Mouse (Mus musculus): ENCODE results near the gene Prkn. TPM values are rescaled to one million over a fixed set of nuclear protein-coding genes. Genes with fewer than 3 reads are reported as not detected.

Gene Prkn
- 10 to 100 TPM in 1 of 2 experiments, 1 to 10 TPM in 1; 7.0 to 10.9 TPM for total RNA-seq (2021)
- long read RNA-seq, experiment 1, partial matches to known transcripts: 2 of 3 reads
- long read RNA-seq, experiment 1, other reads (novel, unspliced or antisense): 1 of 3 reads
- long read RNA-seq, experiment 2, partial matches to known transcripts: 0 of 1 reads
- long read RNA-seq, experiment 2, other reads (novel, unspliced or antisense): 1 of 1 reads

- intact Hi-C loops (cut with DNase I): no loop called here
- DNase-seq: peak; percentile 98
These were observed at the start of gene Prkn, which contains the start of gene Pacrg for GRCm38 (mm10) chr17:10840148-10840707. Gene Prkn, plus strand, starts transcription at chr17:10840384. Gene Pacrg, minus strand, starts transcription at chr17:10840311.

GRCm38 (mm10) chr17:10791661-10792060, 48.5 kb upstream of the Prkn start:
- intact Hi-C loops (cut with DNase I): no loop called here
- no peak for DNase-seq

- DNase-seq: no peak
- intact Hi-C loops (cut with DNase I): no loop called here
These were observed 33.5 kb upstream of the Prkn start for GRCm38 (mm10) chr17:10806692-10807091.

- intact Hi-C loops (cut with DNase I): no loop called here
- DNase-seq: no peak
These were observed 32.8 kb upstream of the Prkn start for GRCm38 (mm10) chr17:10807261-10807998.

GRCm38 (mm10) chr17:10808571-10808970, 31.6 kb upstream of the Prkn start:
- no peak for DNase-seq
- intact Hi-C loops (cut with DNase I): no loop called here

- intact Hi-C loops (cut with DNase I): no loop called here
- no peak for DNase-seq
These were observed 21.2 kb upstream of the Prkn start for GRCm38 (mm10) chr17:10818971-10819370.

GRCm38 (mm10) chr17:10840731-10841201, 582 bp downstream of the Prkn start:
- intact Hi-C loops (cut with DNase I): no loop called here
- peak; percentile 31 to 51 for DNase-seq

- intact Hi-C loops (cut with DNase I): no loop called here
- DNase-seq: peak; percentile 14 to 30
These were observed 14.0 kb downstream of the Prkn start for GRCm38 (mm10) chr17:10854207-10854606.

- intact Hi-C loops (cut with DNase I): no loop called here
- no peak for DNase-seq
These were observed 34.3 kb downstream of the Prkn start for GRCm38 (mm10) chr17:10874208-10875187.

- DNase-seq: no peak
- intact Hi-C loops (cut with DNase I): no loop called here
These were observed 38.8 kb downstream of the Prkn start for GRCm38 (mm10) chr17:10878986-10879385.

GRCm38 (mm10) chr17:10882260-10882659, 42.1 kb downstream of the Prkn start:
- intact Hi-C loops (cut with DNase I): no loop called here
- DNase-seq: no peak

GRCm38 (mm10) chr17:10887924-10888323, 47.7 kb downstream of the Prkn start:
- DNase-seq: peak; percentile 3 to 16
- intact Hi-C loops (cut with DNase I): no loop called here

- intact Hi-C loops (cut with DNase I): no loop called here
- DNase-seq: no peak
These were observed 61.6 kb downstream of the Prkn start for GRCm38 (mm10) chr17:10901686-10902228.

- DNase-seq: no peak
- intact Hi-C loops (cut with DNase I): no loop called here
These were observed 96.5 kb downstream of the Prkn start for GRCm38 (mm10) chr17:10936698-10937097.

GRCm38 (mm10) chr17:10937844-10938243, 97.7 kb downstream of the Prkn start:
- no peak for DNase-seq
- intact Hi-C loops (cut with DNase I): no loop called here

- DNase-seq: no peak
- intact Hi-C loops (cut with DNase I): no loop called here
These were observed 98.6 kb downstream of the Prkn start for GRCm38 (mm10) chr17:10938755-10939154.

GRCm38 (mm10) chr17:10946552-10946951, 106.4 kb downstream of the Prkn start:
- intact Hi-C loops (cut with DNase I): no loop called here
- no peak for DNase-seq

GRCm38 (mm10) chr17:10947614-10948013, 107.4 kb downstream of the Prkn start:
- no peak for DNase-seq
- intact Hi-C loops (cut with DNase I): no loop called here

GRCm38 (mm10) chr17:10959066-10959864, 119.1 kb downstream of the Prkn start:
- intact Hi-C loops (cut with DNase I): no loop called here
- no peak for DNase-seq
